Mouse (Mus musculus) kidney, postnatal 0 days (tissue): ENCODE measurements around the gene Gp6. TPM values are rescaled to one million over a fixed set of nuclear protein-coding genes. Genes with fewer than 3 reads are reported as not detected.

ENCODE experiments used
- ATAC-seq: fragments of 200-750 bp; cut with Nextera tagmentation; replicated peaks from 2 replicates; pipeline ENCODE4 v1.8.0; 2017; ENCODE audit warnings: low read depth, moderate number of reproducible peaks, moderate TSS enrichment, moderate library complexity; ENCODE audit not compliant: low FRiP score
- DNase-seq: peaks from one replicate; pipeline ENCODE4 v3.0.0-alpha.2; 2016; ENCODE audit warnings: low spot score
- H3K27ac ChIP-seq: fragments of 300-500 bp; sonication (generic); 2 replicates; pipeline ENCODE4 v1.5.1; 2014; ENCODE audit warnings: mild to moderate bottlenecking
- H3K27me3 ChIP-seq: fragments of 300-500 bp; sonication (generic); 2 replicates; pipeline ENCODE4 v1.6.1; 2014; ENCODE audit warnings: low read length, mixed read lengths; ENCODE audit not compliant: insufficient read depth
- H3K36me3 ChIP-seq: fragments of 300-500 bp; sonication (generic); 2 replicates; pipeline ENCODE4 v1.6.1; 2014; ENCODE audit warnings: low read length, mixed read lengths; ENCODE audit not compliant: insufficient read depth
- H3K4me1 ChIP-seq: fragments of 300-500 bp; sonication (generic); replicated peaks from 2 replicates; pipeline ENCODE4 v1.6.1; 2014; ENCODE audit warnings: antibody characterized with exemption, low read length, mixed read lengths; ENCODE audit not compliant: insufficient read depth
- H3K4me2 ChIP-seq: fragments of 300-500 bp; sonication (generic); 2 replicates; pipeline ENCODE4 v1.6.1; 2014; ENCODE audit warnings: mild to moderate bottlenecking, low read length, moderate library complexity, mixed read lengths
- H3K4me3 ChIP-seq: fragments of 300-500 bp; sonication (generic); replicated peaks from 2 replicates; pipeline ENCODE4 v1.5.1; 2014; ENCODE audit warnings: low read depth, low read length
- H3K9ac ChIP-seq: fragments of 300-500 bp; sonication (generic); 2 replicates; pipeline ENCODE4 v1.6.1; 2014; ENCODE audit warnings: low read depth, low read length
- H3K9me3 ChIP-seq: fragments of 300-500 bp; sonication (generic); replicated peaks from 2 replicates; pipeline ENCODE4 v1.6.1; 2016; ENCODE audit warnings: low read length, inconsistent platforms, mixed read lengths
- CTCF ChIP-seq: IDR thresholded peaks from 2 replicates; pipeline ENCODE4 v1.5.1; 2016; ENCODE audit warnings: antibody characterized with exemption, low read depth, mild to moderate bottlenecking, moderate library complexity
- WGBS: fragments of 180-500 bp; shearing (Covaris S2); extraction: QIAGEN DNeasy Blood & Tissue Kit; methylation state at CpG from one replicate; pipeline ENCODE4 v1.1.7; 2014; 5-methylcytosine and 5-hydroxymethylcytosine counted together
- polyA plus RNA-seq: library from polyadenylated mRNA; unstranded; fragments of >200 nt; fragmentation: Nextera tagmentation; extraction: Ambion mirVana; gene quantifications from 2 replicates; pipeline ENCODE4 v1.2.1, GENCODE M21; 2015

Gene Gp6
- 0.03 TPM in 1 of 2 replicates, not detected in the other for polyA plus RNA-seq

DNA sequence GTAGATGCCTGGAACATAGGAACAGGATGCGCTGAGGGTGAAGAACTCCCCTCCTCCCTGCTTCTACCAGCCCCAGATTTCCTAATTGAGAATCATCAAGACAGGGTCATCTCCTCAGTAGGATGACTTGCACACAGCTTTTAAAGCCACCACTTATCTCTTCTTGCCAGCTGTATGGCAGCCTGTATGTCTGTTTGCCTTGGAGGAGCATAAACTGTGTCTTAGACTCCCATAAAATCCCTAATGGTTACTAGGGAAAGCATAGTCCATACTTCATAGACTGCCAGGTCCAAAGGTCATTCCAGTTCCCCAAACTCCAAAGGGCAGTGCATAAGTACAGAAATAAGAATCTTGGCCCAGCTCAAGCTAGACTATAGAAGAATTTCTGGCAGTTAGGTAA, at the start of gene Gp6:
TSS of gene Gp6 (minus strand) at position 15 of the 400 bp plus-strand sequence.
- Histone ChIP-seq H3K4me3 (no peak within 1 kb of the TSS), H3K4me2 (no peak within 1 kb of the TSS), H3K36me3 (no peaks in the 10 kb centered on the region), H3K9me3 (no peaks in the 10 kb centered on the region), H3K4me1 (no peaks in the 10 kb centered on the region), H3K9ac (no peak within 1 kb of the TSS), H3K27ac (no peak within 1 kb of the TSS), H3K27me3 (no peaks in the 10 kb centered on the region)
- no peak for ATAC-seq
- no peak for DNase-seq
- no peak for TF ChIP-seq CTCF
- WGBS, result 90% methylated on average over 1 of the region's 1 CpGs

DNA sequence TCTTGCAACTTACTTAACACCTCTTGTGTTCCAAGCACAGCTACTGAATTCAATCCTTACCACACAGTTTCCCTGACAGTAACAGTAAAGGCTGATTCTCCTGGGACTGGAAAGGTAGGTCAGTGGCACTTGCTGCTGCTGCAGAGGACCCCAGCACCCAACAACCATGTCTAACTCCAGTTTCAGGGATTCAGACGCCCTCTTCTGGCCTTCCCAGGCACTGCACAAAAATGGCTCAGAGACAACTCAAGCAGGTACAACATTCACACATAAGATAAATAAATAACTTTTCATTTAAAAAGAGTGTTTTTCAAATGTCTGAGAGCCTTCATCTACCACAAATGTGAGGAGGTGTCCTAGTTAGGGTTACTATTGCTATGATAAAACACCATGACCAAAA, 49.6 kb upstream of the Gp6 start:
- peak; percentile 36; the same call in 1 of the 2 replicates for TF ChIP-seq CTCF
- ATAC-seq, result no peak
- 8% methylated on average over 1 of the region's 1 CpGs for WGBS
- H3K27ac ChIP-seq, result no peak overlapping the region
- no peak overlapping the region for H3K9ac ChIP-seq
- no peak overlapping the region for H3K4me2 ChIP-seq
- H3K9me3 ChIP-seq, result no peaks in the 10 kb centered on the region
- H3K27me3 ChIP-seq, result no peaks in the 10 kb centered on the region
- H3K4me1 ChIP-seq, result no peaks in the 10 kb centered on the region
- no peak overlapping the region for H3K4me3 ChIP-seq
- peaks cover 9% of the 10 kb centered on the region; the same call in 1 of the 2 replicates for H3K36me3 ChIP-seq
- DNase-seq, result no peak

DNA sequence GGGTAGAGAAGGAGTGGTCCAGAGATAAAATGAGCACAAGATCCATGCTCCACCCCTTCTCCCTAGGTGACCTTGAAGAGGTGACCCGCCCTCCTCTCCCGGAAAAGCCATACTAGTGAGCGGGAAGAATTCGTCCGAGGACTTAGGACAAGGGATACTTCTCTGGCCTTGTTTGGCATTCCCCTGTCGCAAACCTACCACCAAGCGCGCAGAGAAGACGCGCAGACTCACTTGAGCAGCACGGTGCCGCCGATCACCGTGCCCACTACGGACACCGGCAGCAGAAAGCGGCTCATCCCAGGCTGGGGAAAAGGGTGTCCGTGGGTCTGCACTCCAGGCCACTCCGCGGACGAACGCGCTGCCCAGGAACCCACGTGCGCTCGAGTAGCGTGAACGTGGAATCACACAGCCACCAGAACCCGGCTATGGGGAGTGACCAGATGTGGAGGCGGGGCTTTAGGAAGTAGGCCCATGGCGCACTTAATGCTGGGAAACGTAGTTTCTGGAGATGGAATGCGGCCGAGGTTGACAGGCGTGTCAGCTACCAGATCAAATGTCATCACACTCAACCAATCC, 47.8 kb upstream of the Gp6 start, which contains the start of gene Rdh13:
TSS of gene Rdh13 (minus strand) at position 434 of the 576 bp plus-strand sequence.
- Histone ChIP-seq H3K4me3 (peak within 1 kb of the TSS; percentile 81), H3K27me3 (no peaks in the 10 kb centered on the region), H3K9me3 (no peaks in the 10 kb centered on the region), H3K4me2 (peak within 1 kb of the TSS; percentile 75), H3K36me3 (peaks cover 17% of the 10 kb centered on the region; the same call in 1 of the 2 replicates), H3K27ac (peak within 1 kb of the TSS; percentile 76), H3K9ac (peak within 1 kb of the TSS; percentile 73), H3K4me1 (no peaks in the 10 kb centered on the region)
- ATAC-seq (peak; percentile 95), DNase-seq (peak; percentile 97)
- 0% methylated on average over 35 of the region's 35 CpGs for WGBS
- TF ChIP-seq CTCF, result peak; percentile 15

DNA sequence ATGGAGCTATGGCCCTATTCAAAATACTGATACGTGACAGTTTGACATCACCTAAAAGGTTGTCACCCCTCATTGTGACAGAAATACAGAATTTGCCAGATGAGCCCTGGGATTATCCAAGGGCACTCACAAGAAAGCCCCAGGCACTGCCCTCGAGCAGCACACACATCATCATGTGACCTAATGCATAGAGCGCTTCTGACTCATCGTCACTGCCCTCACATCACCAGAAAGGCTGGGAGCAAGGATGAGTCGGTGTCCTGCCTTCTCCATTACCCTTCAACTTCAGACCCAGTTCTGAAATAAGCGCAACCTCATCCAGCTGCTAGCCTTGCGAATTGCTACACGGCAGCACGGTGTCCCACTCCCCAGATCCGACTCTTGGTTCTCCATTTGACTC, 43.0 kb upstream of the Gp6 start:
- Histone ChIP-seq H3K36me3 (peaks cover 32% of the 10 kb centered on the region), H3K4me1 (no peaks in the 10 kb centered on the region), H3K27ac (no peak overlapping the region), H3K9ac (no peak overlapping the region), H3K27me3 (no peaks in the 10 kb centered on the region), H3K4me2 (no peak overlapping the region), H3K9me3 (no peaks in the 10 kb centered on the region), H3K4me3 (no peak overlapping the region)
- no peak for DNase-seq
- ATAC-seq, result no peak
- 92% methylated on average over 10 of the region's 10 CpGs for WGBS
- no peak for TF ChIP-seq CTCF

DNA sequence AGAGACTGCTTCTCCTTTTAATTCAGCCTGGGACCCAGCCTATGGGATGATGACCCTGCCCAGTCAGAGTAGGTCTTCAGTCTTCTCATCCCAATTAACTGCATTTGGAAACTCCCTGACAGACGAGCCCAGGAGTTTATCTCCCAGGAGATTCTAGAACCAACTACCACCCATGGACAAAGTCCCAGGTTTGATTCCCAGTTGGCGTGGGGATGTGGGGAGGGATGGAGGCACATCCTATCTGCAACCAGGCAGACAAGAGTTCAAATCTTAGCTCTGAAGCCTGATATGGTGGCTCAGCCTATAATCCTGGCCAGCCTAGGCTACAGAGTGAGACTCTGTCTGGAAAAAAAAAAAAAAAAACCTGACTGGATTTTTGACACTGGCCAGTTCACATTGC, 40.2 kb upstream of the Gp6 start:
- 94% methylated on average over 2 of the region's 2 CpGs for WGBS
- H3K27me3 ChIP-seq, result no peaks in the 10 kb centered on the region
- no peak overlapping the region for H3K4me2 ChIP-seq
- TF ChIP-seq CTCF, result no peak
- DNase-seq (no peak), ATAC-seq (no peak)
- H3K9ac ChIP-seq, result no peak overlapping the region
- no peaks in the 10 kb centered on the region for H3K4me1 ChIP-seq
- H3K9me3 ChIP-seq, result no peaks in the 10 kb centered on the region
- no peak overlapping the region for H3K27ac ChIP-seq
- H3K4me3 ChIP-seq, result no peak overlapping the region
- H3K36me3 ChIP-seq, result peaks cover 51% of the 10 kb centered on the region

DNA sequence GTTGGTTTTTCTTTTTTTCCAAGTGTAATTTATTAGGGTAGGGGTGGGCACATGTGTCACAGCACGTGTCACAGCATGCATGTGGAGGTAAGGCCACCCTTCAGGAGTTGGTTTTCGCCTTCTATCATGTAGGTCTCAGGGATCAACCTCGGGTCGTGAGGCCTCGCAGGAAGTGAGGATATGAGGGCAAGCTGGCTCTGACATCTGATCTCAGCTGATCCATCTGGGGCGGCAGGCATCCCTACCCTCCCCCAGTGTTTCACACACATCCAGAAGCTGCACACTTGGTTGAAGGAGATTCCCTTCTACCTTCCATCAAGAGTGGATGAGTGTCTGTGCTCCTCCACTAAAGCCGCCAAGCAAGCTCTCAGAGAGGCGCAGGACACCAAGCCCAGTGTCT, 34.5 kb upstream of the Gp6 start:
- no peak overlapping the region for H3K4me3 ChIP-seq
- no peaks in the 10 kb centered on the region for H3K4me1 ChIP-seq
- no peak for DNase-seq
- WGBS, result 79% methylated on average over 8 of the region's 8 CpGs
- H3K9ac ChIP-seq, result no peak overlapping the region
- H3K4me2 ChIP-seq, result no peak overlapping the region
- ATAC-seq, result no peak
- no peak for TF ChIP-seq CTCF
- H3K27ac ChIP-seq, result no peak overlapping the region
- no peaks in the 10 kb centered on the region for H3K27me3 ChIP-seq
- H3K36me3 ChIP-seq, result peaks cover 35% of the 10 kb centered on the region
- H3K9me3 ChIP-seq, result no peaks in the 10 kb centered on the region

DNA sequence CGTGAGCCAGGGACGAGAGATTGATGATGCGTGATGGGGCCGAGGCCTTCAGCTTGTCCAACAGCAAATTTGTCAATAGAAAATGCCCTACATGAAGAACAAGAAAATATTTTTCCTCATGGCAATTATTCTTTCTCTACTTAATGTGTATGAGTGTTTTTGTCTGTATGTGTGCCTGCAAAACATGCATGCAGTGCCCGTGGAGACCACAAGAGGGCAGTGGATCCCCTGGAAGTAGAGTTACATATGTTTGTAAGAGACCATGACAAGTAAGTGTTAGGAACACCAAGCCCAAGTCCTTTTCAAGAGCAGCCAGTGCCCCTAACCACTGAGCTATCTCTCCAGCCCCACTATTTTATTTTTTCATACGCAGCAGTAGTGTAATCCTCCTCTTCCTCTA, 34.0 kb upstream of the Gp6 start:
- H3K27me3 ChIP-seq, result no peaks in the 10 kb centered on the region
- TF ChIP-seq CTCF, result peak; percentile 96
- DNase-seq, result peak; percentile 75
- H3K36me3 ChIP-seq, result peaks cover 35% of the 10 kb centered on the region
- H3K4me2 ChIP-seq, result no peak overlapping the region
- ATAC-seq, result no peak
- no peaks in the 10 kb centered on the region for H3K4me1 ChIP-seq
- H3K4me3 ChIP-seq, result no peak overlapping the region
- no peaks in the 10 kb centered on the region for H3K9me3 ChIP-seq
- no peak overlapping the region for H3K27ac ChIP-seq
- no peak overlapping the region for H3K9ac ChIP-seq
- WGBS, result 83% methylated on average over 6 of the region's 6 CpGs
